Mouse (Mus musculus) urinary bladder, postnatal 10 days (tissue): ENCODE data around the gene Cd180.

Source experiments
- DNase-seq: peaks from one replicate; pipeline ENCODE4 v3.0.0; 2022; ENCODE audit warnings: low spot score

Cd180 gene

DNA sequence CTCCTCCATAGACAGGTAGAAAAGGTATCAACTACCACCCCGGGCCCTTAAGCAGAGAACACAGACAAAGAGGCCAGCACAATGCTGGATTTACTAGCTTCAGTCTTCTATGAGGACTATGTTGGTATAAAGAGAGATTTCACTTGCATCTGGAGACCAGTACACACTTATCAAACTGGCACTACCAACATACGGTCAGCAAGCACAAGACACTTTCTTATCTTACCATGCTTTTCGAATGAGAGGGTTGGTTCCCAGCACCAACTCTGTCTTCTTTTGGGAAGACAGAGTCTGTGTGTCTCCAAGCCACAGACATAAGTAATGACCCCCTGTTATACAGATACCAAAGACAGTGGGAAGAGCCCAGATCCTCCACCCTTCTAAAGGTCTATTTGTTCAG lies 85.5 kb downstream of the Cd180 start:
- no peak for DNase-seq

DNA sequence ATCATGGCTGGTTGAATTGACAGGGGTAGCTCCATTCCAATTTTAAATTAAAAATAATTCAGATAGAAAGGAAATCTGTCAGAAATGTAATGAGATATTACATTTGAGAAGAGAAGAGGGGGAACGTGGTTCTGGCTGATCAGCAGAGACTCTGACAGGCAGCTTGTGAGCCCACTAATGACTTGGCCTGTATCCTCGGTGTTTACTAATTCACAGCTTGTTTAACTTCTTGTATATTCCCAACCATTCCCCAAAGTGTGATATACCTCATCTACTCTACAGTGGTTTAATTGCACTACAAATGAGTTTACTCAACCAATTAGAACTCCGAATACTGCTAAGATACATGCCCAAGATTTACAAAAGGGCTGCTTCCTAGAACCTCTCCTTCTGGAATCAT lies 85.9 kb downstream of the Cd180 start:
- no peak for DNase-seq

DNA sequence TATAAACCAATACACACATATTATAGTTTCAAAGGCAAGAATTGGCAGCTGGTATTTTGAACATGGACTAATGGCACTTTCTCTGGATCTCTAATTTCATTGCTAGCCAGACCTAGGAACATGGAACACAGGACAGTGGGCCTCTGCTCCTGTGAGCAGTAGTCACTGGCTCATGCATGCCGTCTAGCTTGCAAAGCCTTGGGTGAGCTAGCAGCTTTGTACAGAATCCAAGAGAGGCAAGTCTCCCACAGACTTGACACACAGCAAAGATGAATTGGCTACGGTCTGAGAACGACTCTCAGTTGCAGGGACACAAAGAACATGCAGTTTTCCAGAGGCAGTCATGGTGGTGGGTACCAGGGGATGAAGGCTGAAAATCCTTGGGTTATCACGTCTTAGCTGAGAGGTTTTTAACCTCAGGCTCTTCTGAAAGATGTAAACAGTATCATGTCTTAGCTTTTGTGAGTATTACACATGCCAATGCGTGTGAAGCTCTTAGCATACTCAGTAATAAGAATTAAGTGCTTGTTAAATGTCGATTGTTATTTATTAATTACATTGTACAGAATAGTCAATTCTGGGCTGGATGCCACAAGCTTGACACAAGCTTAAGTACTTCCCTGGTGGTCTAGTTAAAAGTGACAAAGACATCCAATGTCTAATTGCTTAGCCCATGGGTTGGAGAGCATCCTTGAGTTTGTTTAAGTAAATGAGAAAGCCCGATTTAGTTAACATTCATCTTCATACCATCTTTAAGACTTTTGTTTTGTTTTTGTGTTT lies 90.4 kb downstream of the Cd180 start:
- DNase-seq, result no peak

DNA sequence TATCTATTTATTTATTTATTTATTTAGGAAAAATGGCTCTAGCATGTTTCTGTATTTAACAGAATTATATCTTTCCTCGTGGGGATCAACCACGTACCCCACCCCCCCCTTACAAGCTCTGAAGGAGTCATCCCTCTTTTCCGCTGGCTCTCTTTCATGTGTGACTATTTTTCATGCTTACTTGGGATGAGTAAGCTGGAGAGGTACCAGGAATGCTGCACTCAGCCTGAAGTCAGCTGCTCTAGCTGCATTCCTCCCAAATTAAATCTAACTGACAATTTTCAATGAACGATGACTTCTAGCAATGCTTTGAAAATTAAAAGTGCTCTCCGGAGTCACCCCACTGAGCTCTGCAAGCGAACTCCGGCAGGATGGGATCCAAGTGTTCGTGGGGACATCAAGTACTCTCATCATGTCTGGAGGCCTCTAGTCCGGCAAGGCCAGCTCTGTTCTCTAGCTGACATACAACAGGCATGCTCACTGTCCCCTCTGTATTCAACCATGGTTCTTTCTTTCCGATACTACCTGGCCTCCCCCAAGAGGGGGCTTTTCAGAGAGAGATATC lies 93.4 kb downstream of the Cd180 start:
- DNase-seq, result no peak
